Mouse (Mus musculus) frontal cortex, adult (tissue): ENCODE measurements around the gene Dgkz.

ENCODE experiments used
- ATAC-seq: cut with Nextera tagmentation; 2 replicates; pipeline ENCODE4 v1.9.2; 2017; ENCODE audit warnings: mild to moderate bottlenecking, moderate library complexity, mixed read lengths; ENCODE audit not compliant: low TSS enrichment

The Dgkz gene

DNA sequence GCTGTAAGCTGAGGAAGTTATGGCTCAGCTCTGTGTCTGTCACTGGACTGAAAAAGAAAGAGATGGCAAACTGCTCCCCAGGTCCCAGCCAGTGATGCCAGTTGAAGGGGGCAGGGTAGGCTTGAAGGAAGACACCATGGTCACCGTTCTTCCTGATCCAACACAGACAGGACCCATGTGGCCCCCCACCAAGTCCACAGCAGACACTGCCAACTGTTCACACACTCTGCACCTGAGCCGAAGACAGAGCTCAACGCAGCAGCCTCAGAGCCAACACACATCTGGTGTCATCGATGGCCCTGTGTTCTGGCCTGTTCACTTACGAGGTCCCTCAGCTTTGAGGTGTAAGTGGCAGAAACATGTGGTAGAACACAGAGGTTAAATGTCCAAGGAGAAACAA lies 15.2 kb downstream of the Dgkz start:
- no peak for ATAC-seq

GRCm38 (mm10) chr2:91959544-91960410 lies 15.9 kb downstream of the Dgkz start:
- no peak for ATAC-seq

- peak; percentile 11; the same call in 1 of the 2 replicates for ATAC-seq
Observed at GRCm38 (mm10) chr2:91958701-91959457, 16.8 kb downstream of the Dgkz start.

DNA sequence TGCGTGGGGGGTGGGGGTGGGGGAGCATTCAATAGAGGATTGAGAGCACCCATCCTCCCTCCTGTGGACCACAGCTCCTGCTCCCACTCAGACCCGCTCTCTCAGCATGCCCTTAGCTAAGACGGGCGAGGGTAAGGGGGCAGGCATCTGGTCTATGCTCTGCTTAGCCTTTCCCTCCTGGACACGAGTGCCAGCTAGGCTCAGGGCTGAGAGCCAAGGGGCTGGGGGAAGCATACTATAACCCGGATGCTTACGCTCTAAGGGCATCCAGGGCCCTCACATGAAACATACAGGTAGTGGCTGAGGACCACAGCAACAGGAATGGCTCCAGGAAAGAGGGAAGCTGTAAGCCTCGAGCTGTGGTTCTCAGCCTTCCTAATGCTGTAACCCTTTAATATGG lies 17.6 kb downstream of the Dgkz start:
- ATAC-seq: no peak

- ATAC-seq: peak; percentile 65
Observed at GRCm38 (mm10) chr2:91957096-91957495, 18.6 kb downstream of the Dgkz start.

DNA sequence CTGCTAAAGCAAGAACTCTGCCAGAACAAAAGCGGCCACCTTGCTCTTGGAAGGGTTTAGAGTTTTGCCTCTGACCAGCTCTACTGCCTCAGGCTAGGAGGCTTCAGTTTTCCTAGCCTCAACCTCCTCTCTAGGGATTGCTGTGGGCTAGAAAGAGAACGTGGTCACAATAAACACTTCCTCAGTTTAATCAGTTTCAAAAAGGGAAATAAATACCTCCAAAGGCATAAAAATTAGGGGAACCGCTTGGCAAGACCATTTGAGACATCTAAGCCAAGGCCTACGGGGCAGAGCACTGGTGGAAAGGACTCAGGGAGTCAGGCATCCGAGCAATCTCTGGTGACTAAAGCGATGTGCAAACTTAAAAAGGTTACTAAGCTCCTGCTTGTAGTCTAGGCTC lies 19.8 kb downstream of the Dgkz start:
- ATAC-seq: no peak

GRCm38 (mm10) chr2:91955121-91955591 lies 20.5 kb downstream of the Dgkz start:
- ATAC-seq: no peak

DNA sequence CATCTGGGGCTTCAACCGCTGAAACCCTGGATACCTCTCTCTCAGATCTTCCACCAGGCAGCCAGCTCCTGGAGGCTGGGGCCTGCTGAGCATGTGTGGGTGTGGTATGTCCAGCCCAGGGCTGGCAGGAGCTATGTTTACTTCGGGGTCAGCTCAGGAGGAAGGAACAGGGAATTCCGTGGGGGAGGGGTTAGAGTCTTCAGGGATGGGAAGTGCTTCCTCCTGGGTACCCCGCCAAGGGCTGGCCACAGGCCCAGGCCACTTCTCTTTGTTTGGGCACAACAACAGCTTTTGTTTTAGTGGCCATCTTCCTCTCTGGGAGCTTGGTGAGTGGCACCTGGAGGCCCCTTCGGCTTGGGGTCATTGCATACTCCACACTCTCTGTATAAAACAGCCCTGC lies 21.8 kb downstream of the Dgkz start:
- ATAC-seq: no peak

DNA sequence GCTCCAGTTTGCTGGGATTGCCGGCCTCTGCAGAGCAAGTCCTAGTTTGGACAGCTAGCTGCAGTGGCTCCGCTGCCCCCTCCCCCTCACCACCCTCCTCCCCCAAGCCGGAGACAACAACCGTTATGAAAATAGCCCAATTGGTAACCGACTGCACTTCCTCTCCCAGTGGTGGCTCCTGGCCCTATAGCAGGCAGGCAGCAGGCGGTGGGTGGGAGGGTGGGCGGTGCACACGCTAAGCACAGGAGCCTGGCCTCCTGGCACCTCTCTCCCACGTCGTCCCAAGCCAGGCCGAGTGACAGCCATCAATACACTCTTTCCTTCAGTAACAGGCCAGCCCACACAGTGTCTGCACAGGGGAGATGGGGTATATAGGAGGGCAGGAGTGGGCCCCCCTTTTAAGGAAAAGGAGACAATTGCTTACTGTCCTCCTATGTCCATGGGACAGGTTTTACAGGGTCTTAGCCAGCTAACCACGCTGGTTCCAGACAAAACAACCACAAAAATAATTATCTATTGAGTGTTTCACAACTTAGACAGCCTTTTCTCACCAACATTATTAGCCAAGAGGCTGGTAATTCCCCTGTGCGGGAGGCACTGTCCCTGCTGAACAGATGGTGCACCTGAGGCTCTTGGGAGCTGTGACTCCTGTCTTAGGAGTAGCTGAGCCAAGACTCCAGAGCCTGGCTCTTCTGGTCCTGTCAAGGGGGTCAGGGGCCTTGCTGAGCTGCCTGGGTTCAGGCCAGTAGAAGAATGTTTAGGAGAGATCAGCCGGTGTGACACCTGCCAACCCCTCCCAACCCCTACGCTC lies 25.2 kb downstream of the Dgkz start:
- ATAC-seq: peak; percentile 39

- 0 out of 2 replicates have a peak, but pooled peaks have one; percentile 1 for ATAC-seq
Observed at GRCm38 (mm10) chr2:91949411-91950274, 26.0 kb downstream of the Dgkz start.

- ATAC-seq: no peak
Observed at GRCm38 (mm10) chr2:91948792-91949241, 26.8 kb downstream of the Dgkz start.

DNA sequence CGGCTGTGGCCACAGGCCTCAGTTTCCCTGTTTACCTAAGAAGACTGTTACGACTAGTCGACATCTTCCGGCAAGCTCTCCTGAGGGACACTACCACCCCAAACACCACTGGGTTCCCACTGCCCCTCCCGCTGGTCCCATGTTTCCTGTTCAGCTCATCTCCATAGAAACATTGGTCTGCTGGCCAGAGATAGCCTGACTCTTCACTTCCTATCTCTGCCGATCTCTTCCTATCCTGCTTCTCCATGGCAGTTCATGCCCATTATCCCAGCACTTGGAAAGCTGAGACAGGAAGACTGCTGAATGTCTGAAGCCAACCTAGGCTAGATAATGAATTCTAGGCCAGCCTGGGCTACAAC lies 27.5 kb downstream of the Dgkz start:
- no peak for ATAC-seq

GRCm38 (mm10) chr2:91947397-91948150 lies 28.1 kb downstream of the Dgkz start:
- ATAC-seq: peak; percentile 24; the same call in 1 of the 2 replicates

DNA sequence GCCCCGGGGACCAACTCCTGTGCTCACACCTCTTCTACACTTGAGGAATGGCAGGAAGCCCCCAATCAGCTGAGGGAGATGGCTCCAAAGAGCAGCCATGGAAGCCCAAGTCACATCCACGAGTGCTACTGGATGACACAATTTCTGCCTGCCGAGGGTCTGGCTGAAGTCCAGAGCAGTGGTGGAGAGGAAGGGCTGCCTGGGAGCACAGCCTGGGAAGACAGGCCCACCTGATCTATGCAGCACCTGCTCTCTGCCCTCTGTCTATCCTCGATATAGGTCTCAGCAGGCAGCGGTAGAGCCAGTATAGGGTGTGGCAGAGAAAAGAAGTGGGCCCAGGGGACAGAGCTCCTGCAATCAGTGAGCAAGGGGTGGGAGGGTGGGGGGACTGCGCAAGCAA lies 28.8 kb downstream of the Dgkz start:
- ATAC-seq: no peak

DNA sequence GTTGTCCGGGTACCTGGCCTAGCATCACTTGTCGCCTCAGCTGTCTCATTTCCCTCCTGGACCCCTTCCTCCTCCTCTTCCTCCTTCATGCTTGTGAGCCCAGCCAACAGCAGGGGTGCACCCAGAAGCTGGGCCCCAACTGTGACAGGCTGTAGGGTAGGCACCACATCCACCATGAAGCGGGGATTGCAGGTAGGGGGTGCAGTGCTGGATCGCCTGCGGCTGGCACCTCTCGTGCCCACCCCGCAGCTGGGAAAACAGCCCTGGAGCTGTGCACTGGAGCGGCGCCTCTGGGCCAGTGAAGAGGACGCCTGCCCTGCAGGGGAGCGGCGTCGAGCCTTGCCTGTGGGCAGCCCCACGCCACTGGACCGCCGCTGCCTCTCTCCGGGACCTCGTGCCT lies 30.2 kb downstream of the Dgkz start, which contains the start of gene Gm9821:
Gene Gm9821 (plus strand): TSS at position 221 of the 400 bp plus-strand sequence.
- ATAC-seq: no peak

DNA sequence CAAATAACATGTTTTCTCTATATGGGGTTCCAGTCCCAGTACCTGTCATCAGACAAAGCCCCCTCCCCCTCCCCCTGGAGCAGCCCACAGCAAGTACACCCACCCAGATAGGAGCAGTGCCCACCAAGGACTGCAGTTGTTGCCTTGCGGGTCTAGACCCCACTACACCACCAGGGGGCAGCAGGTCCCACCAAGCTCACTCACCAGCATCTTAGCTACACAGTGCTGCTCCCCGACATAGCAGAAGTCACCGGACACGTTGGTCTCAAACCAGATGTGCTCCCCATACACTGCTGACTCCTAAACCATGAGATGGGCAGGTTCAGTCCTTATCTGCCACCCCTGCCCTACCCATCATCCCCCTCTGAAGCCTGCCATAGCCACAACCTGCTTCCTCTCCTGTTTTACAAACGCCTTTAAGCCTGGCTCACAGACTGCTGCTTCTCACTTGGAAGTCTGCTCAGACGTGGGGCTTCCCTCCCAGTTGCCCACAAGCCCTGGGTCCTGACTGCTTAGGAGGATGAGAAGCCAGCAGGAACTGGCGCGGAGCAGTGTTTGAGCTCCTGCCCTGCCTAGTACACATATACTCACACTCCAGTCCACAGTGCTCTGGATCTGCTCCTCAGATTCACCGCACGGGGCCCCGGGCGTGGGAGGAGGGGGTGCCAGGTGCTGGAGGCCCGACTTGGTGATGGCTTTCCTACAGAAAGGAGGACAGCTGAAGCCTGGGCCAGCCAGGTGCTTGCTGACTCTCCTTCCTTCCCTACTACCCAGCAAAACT lies 31.3 kb downstream of the Dgkz start:
- ATAC-seq: peak; percentile 25

GRCm38 (mm10) chr2:91942356-91942755 lies 33.3 kb downstream of the Dgkz start:
- no peak for ATAC-seq

GRCm38 (mm10) chr2:91939303-91939935 lies 36.2 kb downstream of the Dgkz start:
- peak; percentile 28 for ATAC-seq

GRCm38 (mm10) chr2:91936154-91936553 lies 39.5 kb downstream of the Dgkz start:
- ATAC-seq: peak; percentile 60
